Mouse (Mus musculus) erythroblast, embryonic 14.5 days (primary cell): ENCODE data around the gene Rhbg. TPM values are rescaled to one million over a fixed set of nuclear protein-coding genes. Genes with fewer than 3 reads are reported as not detected.
"Not testable (repeated sequence)": the region's sequence is repeated elsewhere in the genome, so short reads cannot be mapped to it uniquely, and the experiment has no call there.

Source experiments
- H3K27me3 ChIP-seq: 2 replicates; pipeline ENCODE4 v1.6.1; 2012; ENCODE audit warnings: inconsistent platforms; ENCODE audit not compliant: control insufficient read depth
- H3K36me3 ChIP-seq: 2 replicates; pipeline ENCODE4 v1.6.1; 2012; ENCODE audit warnings: mild to moderate bottlenecking, inconsistent platforms; ENCODE audit not compliant: control insufficient read depth
- H3K4me1 ChIP-seq: 2 replicates; pipeline ENCODE4 v1.6.1; 2012; ENCODE audit warnings: inconsistent platforms; ENCODE audit not compliant: control insufficient read depth
- H3K4me3 ChIP-seq: replicated peaks from 2 replicates; pipeline ENCODE3; 2012; ENCODE audit warnings: moderate library complexity, mild to moderate bottlenecking, inconsistent platforms
- H3K9me3 ChIP-seq: 2 replicates; pipeline ENCODE4 v1.6.1; 2012; ENCODE audit warnings: low read length, inconsistent platforms, mixed read lengths; ENCODE audit not compliant: control insufficient read depth
- GATA1 ChIP-seq: IDR thresholded peaks from 2 replicates; pipeline ENCODE4 v1.6.1; 2012; ENCODE audit warnings: low read length, inconsistent platforms, mixed read lengths
- TAL1 ChIP-seq: IDR thresholded peaks from 3 replicates; pipeline ENCODE4 v1.6.1; 2012; ENCODE audit warnings: low read length, inconsistent platforms, mixed read lengths
- polyA plus RNA-seq: library from polyadenylated mRNA; stranded (reverse); fragments of >175 nt; gene quantifications from 2 replicates; pipeline ENCODE4 v1.2.3, GENCODE M21; 2012

Gene Rhbg
- not detected in 2 replicates for polyA plus RNA-seq

- peaks cover 52% of the 10 kb centered on the region for H3K27me3 ChIP-seq
- peaks cover 7% of the 10 kb centered on the region for H3K4me1 ChIP-seq
- TF ChIP-seq TAL1 (no peak), GATA1 (no peak)
- H3K4me3 ChIP-seq: peak within 1 kb of the TSS; percentile 51
- H3K9me3 ChIP-seq: no peaks in the 10 kb centered on the region
- H3K36me3 ChIP-seq: no peaks in the 10 kb centered on the region
Measured at GRCm38 (mm10) chr3:88254268-88254926, at the start of gene Rhbg. Gene Rhbg (minus strand): TSS chr3:88254709.

GRCm38 (mm10) chr3:88299172-88299571 lies 44.7 kb upstream of the Rhbg start:
- H3K4me1 ChIP-seq: peaks cover 40% of the 10 kb centered on the region
- no peaks in the 10 kb centered on the region for H3K27me3 ChIP-seq
- H3K9me3 ChIP-seq: no peaks in the 10 kb centered on the region
- H3K36me3 ChIP-seq: peaks cover 57% of the 10 kb centered on the region
- H3K4me3 ChIP-seq: no peak overlapping the region
- TF ChIP-seq GATA1: no peak
- no peak for TF ChIP-seq TAL1

- no peaks in the 10 kb centered on the region for H3K9me3 ChIP-seq
- peaks cover 40% of the 10 kb centered on the region for H3K4me1 ChIP-seq
- H3K27me3 ChIP-seq: no peaks in the 10 kb centered on the region
- peaks cover 39% of the 10 kb centered on the region for H3K36me3 ChIP-seq
- TF ChIP-seq GATA1: no peak
- TF ChIP-seq TAL1: no peak
- H3K4me3 ChIP-seq: peak overlapping the region; percentile 79
Measured at GRCm38 (mm10) chr3:88297321-88297851, 42.9 kb upstream of the Rhbg start.

GRCm38 (mm10) chr3:88296561-88297318 lies 42.2 kb upstream of the Rhbg start, which contains the start of the genes Tsacc and Cct3:
Gene Tsacc (minus strand): TSS chr3:88296999.
Gene Cct3 (plus strand): TSS chr3:88297116.
- TF ChIP-seq GATA1 (peak; percentile 18; the same call in 1 of the 2 replicates), TAL1 (no peak)
- Histone ChIP-seq H3K36me3 (peaks cover 33% of the 10 kb centered on the region), H3K9me3 (no peaks in the 10 kb centered on the region), H3K4me3 (peak within 1 kb of the TSS; percentile 79), H3K27me3 (no peaks in the 10 kb centered on the region), H3K4me1 (peaks cover 40% of the 10 kb centered on the region)

- Histone ChIP-seq H3K4me3 (peak overlapping the region; percentile 79), H3K36me3 (peaks cover 27% of the 10 kb centered on the region), H3K27me3 (no peaks in the 10 kb centered on the region), H3K9me3 (no peaks in the 10 kb centered on the region), H3K4me1 (peaks cover 40% of the 10 kb centered on the region)
- no peak for TF ChIP-seq TAL1
- no peak for TF ChIP-seq GATA1
Measured at GRCm38 (mm10) chr3:88296110-88296560, 41.6 kb upstream of the Rhbg start.

- not testable (repeated sequence) for H3K9me3 ChIP-seq, H3K27me3 ChIP-seq
- Histone ChIP-seq H3K36me3 (peaks cover 18% of the 10 kb centered on the region), H3K4me3 (peak overlapping the region; percentile 79), H3K4me1 (peaks cover 40% of the 10 kb centered on the region)
Measured at GRCm38 (mm10) chr3:88295272-88295671, 40.8 kb upstream of the Rhbg start.

GRCm38 (mm10) chr3:88291970-88292369 lies 37.5 kb upstream of the Rhbg start:
- H3K4me3 ChIP-seq: no peak overlapping the region
- H3K4me1 ChIP-seq: peaks cover 15% of the 10 kb centered on the region
- no peaks in the 10 kb centered on the region; the same call in 1 of the 2 replicates for H3K36me3 ChIP-seq
- H3K9me3 ChIP-seq: no peaks in the 10 kb centered on the region
- TF ChIP-seq TAL1 (no peak), GATA1 (no peak)
- no peaks in the 10 kb centered on the region for H3K27me3 ChIP-seq

- not testable (repeated sequence) for H3K36me3 ChIP-seq, H3K27me3 ChIP-seq, H3K4me3 ChIP-seq, H3K9me3 ChIP-seq, H3K4me1 ChIP-seq
Measured at GRCm38 (mm10) chr3:88288133-88288713, 33.7 kb upstream of the Rhbg start.

GRCm38 (mm10) chr3:88287110-88287509 lies 32.6 kb upstream of the Rhbg start, which contains the start of gene Gm38392:
Gene Gm38392 (minus strand): TSS chr3:88287210.
- no peaks in the 10 kb centered on the region for H3K4me1 ChIP-seq
- H3K4me3 ChIP-seq: no peak within 1 kb of the TSS
- peaks cover 2% of the 10 kb centered on the region for H3K36me3 ChIP-seq
- no peaks in the 10 kb centered on the region for H3K27me3 ChIP-seq
- TF ChIP-seq TAL1 (no peak), GATA1 (no peak)
- no peaks in the 10 kb centered on the region for H3K9me3 ChIP-seq

- not testable (repeated sequence) for H3K27me3 ChIP-seq, H3K9me3 ChIP-seq, H3K4me3 ChIP-seq, H3K4me1 ChIP-seq, H3K36me3 ChIP-seq
Measured at GRCm38 (mm10) chr3:88285565-88285895, 31.0 kb upstream of the Rhbg start.

- H3K9me3 ChIP-seq, H3K4me3 ChIP-seq, H3K27me3 ChIP-seq, H3K36me3 ChIP-seq, H3K4me1 ChIP-seq: not testable (repeated sequence)
Measured at GRCm38 (mm10) chr3:88284815-88285564, 30.5 kb upstream of the Rhbg start.

GRCm38 (mm10) chr3:88281141-88281916 lies 26.8 kb upstream of the Rhbg start:
- H3K27me3 ChIP-seq, H3K4me3 ChIP-seq, H3K9me3 ChIP-seq, H3K36me3 ChIP-seq, H3K4me1 ChIP-seq: not testable (repeated sequence)
